Mouse (Mus musculus) gastrocnemius, adult 8-10 months (tissue): ENCODE measurements around the gene Gm5485. TPM values are rescaled to one million over a fixed set of nuclear protein-coding genes. Genes with fewer than 3 reads are reported as not detected.

ENCODE experiments used
- DNase-seq, 2 experiments: peaks; one replicate each; pipeline ENCODE4 v3.0.0; 2022; ENCODE audit warnings: low spot score in 2 of 2
- total RNA-seq, 4 experiments: library from RNA; stranded (reverse); gene quantifications; 2 replicates each; pipeline ENCODE4 v1.2.4; 2022

Gene Gm5485
- total RNA-seq: not detected

DNA sequence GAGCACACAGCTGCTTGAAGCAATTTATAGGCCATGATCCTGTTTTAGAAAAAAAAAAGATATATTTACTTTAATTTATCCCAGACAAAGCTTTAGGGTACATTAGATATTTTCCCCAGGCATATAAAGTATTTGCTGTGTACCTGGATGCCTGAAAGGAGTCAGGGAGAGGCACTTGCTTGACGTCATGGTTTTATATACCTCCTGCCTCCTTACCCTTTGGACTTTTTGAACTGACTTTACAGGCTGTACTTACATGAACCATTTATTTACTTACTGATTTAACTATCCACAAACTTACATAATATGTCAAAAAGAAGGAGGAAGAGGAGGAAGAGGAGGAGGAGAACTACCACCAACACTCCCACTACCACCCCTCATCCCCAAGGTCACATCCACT, at the start of gene Gm5485:
Gm5485 (minus strand) TSS at position 171 of the 400 bp plus-strand sequence.
- no peak for DNase-seq

DNA sequence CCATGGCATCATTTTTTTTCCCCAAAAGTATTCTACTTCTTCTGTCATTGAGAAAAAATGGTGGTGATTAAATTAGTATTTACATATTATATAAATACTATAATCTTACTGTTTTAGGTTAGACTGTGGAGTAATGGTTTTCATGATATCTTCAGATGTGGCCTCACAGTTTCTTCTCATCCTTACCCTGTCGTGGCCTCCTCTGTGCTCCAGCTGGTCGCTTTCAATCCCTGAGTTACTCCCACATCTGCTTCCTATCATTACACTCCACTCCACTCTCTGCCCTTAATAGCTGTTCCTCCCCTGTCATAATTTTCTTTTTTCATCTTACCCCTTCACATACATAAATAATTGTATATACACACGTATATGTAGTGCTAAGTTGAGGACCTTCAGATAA, 41.0 kb upstream of the Gm5485 start:
- DNase-seq: no peak

GRCm38 (mm10) chr16:48446161-48446925, 34.1 kb upstream of the Gm5485 start:
- DNase-seq: no peak

DNA sequence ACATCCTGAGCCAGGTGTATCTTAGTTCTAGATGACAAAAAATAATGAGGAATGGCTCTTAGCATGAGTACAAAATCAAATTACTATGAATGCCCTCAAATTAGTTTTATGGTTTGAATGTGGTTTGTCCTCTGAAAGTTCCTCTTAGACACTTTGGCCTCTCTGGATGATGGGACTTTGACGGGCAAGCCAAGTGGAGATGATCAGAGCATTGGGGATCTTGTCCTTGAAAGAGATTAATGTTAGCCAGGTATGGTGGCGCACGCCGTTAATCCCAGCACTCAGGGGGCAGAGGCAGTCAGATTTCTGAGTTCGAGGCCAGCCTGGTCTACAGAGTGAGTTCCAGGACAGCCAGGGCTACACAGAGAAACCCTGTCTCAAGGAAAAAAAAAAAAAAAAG, 32.4 kb upstream of the Gm5485 start:
- DNase-seq: no peak

DNA sequence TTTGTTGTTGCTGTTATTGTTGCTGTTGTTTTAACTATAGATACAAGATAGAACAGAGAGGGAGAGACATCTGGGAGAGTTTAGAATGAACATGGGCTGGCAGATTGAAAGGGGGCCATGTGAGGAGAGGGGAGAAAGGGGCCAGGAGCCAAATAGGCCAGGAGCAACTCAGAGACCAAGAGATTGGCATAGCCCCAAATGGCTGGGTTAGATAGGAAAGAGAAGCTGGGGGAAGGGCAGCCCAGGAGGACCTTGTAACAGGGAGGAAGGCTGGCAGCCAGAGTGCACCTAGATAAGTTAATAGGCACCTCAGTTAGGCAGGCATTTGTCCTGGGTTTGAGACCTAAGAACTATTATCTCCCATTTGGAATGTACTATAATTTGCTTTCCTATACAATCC, 25.3 kb upstream of the Gm5485 start:
- DNase-seq: no peak

GRCm38 (mm10) chr16:48435454-48435853, 23.2 kb upstream of the Gm5485 start:
- no peak for DNase-seq

GRCm38 (mm10) chr16:48431027-48431426, 18.8 kb upstream of the Gm5485 start, which contains the start of gene Morc1:
Gene Morc1, plus strand, starts transcription at chr16:48431237.
- no peak for DNase-seq

DNA sequence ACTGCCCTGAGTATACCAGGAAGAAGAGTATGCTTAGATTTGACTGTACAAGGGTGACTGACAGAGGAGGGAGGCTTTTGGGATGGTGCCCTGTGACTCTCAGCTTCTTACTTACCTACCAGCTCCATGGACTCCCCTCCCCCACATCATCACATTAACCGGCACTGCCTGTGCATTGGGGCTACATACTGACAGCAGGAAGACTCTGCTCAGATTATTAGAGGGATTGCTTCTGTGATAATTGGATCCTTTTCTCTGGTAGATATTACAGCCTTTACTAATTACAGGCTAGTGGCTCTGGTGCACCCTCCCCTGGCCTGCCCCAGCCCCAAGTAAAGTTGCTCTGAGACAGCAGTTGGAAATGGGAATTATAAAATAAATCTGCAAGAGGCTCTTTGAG, 17.2 kb upstream of the Gm5485 start:
- no peak for DNase-seq

DNA sequence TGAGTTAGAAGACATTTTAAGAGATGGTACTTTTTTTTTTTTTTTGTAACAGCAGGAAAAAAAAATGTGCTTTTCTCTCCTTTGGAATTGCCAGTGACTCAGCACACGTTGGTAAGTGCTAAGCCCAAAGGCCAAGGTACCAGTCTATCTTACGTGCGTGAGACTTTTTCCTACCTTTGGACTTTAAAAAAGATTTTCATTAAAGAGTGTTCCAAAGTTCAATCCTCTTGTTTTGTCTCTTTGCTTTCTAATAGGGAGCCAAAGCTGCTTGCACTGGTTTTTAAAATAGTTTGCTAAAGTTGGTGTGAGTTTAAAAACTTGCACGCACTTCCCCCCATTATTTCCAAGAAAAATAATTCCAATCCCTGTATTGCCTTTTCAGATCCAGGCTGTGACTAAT, 11.9 kb upstream of the Gm5485 start:
- DNase-seq: no peak

GRCm38 (mm10) chr16:48422501-48422900, 10.3 kb upstream of the Gm5485 start:
- DNase-seq: no peak

DNA sequence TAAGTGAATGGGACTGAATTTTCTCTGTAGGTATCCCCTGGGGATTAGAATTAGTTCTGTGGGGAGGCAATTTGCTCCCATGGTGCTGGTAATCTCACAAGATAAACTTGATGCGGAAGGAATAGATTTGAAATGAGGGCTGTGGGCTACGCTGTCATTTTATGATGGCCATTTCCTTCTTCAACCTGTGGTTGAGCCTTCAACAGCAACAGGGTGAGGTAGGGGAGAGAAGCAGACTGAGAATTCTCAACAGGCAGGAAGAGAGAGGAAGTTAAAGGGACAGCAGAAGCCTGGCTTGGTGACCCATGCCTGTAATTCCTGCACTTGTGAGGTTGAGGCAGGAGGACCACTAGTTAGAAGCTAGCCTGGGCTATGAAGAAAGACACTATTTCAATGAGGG, 6.8 kb upstream of the Gm5485 start:
- no peak for DNase-seq

DNA sequence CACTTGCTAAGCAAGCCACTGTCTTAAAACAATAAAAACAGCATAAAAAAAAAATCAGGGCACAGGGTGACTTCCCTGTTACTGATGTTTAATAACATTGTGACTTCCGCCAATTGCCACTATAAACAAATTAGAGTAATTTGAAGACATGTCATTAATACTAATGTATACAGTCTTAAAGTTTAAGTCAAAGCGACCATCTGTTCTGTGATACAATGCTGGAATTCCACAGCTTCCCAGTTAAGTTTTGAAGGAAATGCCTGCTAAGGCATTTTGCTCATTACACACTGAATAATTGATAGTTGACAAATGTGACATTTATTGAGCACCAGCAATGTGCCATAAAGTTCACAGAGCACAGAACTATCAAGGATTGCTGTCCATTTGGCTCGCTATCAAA, 6.3 kb upstream of the Gm5485 start:
- DNase-seq: no peak

GRCm38 (mm10) chr16:48410125-48410524, 2.1 kb downstream of the Gm5485 start:
- no peak for DNase-seq

GRCm38 (mm10) chr16:48409580-48409979, 2.6 kb downstream of the Gm5485 start:
- DNase-seq: no peak

GRCm38 (mm10) chr16:48405674-48406403, 6.4 kb downstream of the Gm5485 start:
- no peak for DNase-seq

DNA sequence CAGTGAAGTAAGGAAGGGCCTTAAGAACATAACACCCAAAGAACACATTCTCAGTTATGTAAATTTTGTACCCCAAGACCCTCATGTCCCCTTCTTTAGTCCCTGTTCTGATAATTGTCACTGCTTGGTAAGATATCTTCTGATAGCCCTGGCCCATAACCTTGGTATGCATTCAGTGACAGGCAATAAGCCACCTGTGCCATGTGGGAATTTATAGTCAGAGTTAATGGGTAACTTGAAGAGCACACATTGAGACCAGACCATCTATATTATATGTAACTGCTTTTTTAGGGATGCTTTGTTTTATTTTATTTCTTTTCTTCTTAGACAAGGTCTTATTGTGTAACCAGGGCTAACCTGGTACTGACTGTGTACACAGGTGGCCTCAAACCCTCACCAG, 8.2 kb downstream of the Gm5485 start:
- no peak for DNase-seq

GRCm38 (mm10) chr16:48403423-48403822, 8.8 kb downstream of the Gm5485 start:
- DNase-seq: no peak

GRCm38 (mm10) chr16:48402963-48403362, 9.3 kb downstream of the Gm5485 start:
- DNase-seq: no peak

DNA sequence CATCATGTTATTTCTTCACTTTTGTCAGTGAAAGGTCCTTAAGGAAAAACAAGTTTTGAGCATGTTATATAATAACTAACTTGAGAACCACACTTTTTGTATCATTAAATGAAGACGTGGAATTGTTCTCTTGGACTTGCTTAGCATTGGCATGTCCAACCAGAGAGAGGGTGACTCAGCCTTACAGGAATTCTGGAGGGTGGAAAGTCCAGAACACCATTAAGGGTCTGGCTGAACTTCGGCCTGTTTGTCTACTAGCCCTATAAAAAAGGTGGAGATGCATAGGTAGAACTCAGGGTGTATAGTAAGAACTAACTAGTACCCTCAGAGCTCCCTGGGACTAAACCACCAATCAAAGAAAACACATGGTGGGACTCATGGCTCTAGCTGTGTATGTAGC, 16.9 kb downstream of the Gm5485 start:
- no peak for DNase-seq

DNA sequence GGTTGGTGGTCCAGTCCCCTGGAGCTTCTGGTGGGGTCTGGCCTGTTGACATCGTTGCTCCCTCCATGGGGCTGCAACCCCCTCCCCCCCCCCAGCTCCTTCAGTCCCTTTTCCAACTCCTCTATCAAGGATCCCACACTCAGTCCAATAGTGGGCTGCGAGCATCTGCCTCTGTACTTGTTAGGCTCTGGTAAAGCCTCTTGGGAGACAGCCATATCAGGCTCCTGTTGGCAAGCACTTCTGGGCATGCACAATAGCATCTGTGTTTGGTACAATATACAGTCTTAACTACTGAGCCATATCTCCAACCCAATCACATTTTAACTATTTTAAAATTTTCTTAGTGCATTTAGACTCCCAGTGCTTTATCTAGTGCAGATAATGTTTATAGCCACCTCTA, 25.2 kb downstream of the Gm5485 start:
- no peak for DNase-seq

DNA sequence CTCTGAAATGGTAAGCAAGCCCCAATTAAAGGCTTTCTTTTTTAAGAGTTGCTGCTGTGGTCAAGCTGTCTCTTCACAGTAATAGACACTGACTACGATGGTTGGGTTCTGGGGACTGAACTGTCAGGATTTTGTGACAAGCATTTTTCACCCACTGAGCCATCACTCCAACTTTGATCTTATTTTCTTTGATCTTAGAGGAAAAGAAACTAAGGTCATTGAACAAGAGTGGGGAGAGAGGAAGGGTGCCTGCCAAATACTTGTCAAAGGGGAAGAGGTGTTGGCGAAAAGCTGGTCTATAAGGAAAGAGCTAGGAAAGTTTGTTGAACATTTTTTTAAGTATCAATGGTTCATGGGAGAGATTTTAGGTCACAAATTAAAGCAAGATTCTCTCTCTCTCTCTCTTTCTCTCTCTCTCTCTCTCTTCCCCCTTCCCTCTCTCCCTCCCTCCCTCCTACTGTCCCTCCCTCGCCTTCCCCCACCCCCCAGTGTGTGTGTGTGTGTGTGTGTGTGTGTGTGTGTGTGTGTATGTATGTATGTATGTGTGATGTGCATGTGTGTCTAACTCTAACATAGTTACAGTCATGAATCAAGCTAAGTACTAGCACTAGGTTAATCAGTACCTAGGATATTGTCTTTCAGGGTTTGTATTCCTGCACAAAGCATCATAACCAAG, 28.5 kb downstream of the Gm5485 start:
- no peak for DNase-seq

GRCm38 (mm10) chr16:48373711-48374485, 38.3 kb downstream of the Gm5485 start:
- DNase-seq: no peak
